Mouse (Mus musculus): ENCODE results near the gene Fbxl17. TPM values are rescaled to one million over a fixed set of nuclear protein-coding genes. Genes with fewer than 3 reads are reported as not detected.

Fbxl17 gene
- total and polyA plus RNA-seq, 3 experiments = 7.8 to 25.9 (median 25.5) TPM

DNA sequence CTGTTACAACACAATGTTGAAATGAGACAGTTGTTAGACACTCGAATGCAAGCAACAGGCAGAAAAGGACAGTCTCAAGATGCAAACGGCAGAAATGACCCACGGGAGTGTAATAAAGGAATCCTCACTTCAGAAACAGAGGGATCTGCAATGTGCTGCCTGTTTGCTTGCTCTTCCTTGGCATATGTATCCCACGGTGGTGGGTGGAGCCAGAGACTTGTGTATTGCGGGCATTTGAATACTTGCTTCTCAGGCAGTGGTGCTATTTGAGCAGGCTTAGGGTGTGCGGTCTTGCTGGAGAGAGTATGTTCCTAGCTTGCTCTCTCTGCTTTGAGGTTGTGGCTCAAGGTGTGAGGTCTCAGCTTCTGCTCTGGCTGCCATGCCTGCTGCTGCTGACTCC is 228.8 kb downstream of the Fbxl17 start:
- Histone ChIP-seq H3K4me1 (ENCODE audit: control insufficient read depth, insufficient read depth, low read length) (no peaks in the 10 kb centered on the region; the same call in 1 of the 2 replicates), H3K36me3 (ENCODE audit: control insufficient read depth, insufficient read depth, low read length) (no peaks in the 10 kb centered on the region), H3K27ac (no peak overlapping the region), H3K4me3 (no peak overlapping the region), H3K79me2 (replicated peaks; ENCODE audit: control insufficient read depth, insufficient read depth, low read length) (no peaks in the 10 kb centered on the region), H3K9ac (ENCODE audit: low read depth, low read length) (no peak overlapping the region), H3K27me3 (ENCODE audit: control insufficient read depth, insufficient read depth, low read length) (no peaks in the 10 kb centered on the region)
- intact Hi-C loops (cut with DNase I) = no loop called here
- TF ChIP-seq EP300 (IDR thresholded peaks at IDR 0.05; ENCODE audit: insufficient read depth, low read depth, low read length) (no peak), CTCF (IDR thresholded peaks at IDR 0.05) (no peak), POLR2A (IDR thresholded peaks at IDR 0.05; ENCODE audit: insufficient read depth, low read depth, low read length) (no peak)
- DNase-seq = no peak
- WGBS = 79% methylated on average over 6 of the region's 6 CpGs

DNA sequence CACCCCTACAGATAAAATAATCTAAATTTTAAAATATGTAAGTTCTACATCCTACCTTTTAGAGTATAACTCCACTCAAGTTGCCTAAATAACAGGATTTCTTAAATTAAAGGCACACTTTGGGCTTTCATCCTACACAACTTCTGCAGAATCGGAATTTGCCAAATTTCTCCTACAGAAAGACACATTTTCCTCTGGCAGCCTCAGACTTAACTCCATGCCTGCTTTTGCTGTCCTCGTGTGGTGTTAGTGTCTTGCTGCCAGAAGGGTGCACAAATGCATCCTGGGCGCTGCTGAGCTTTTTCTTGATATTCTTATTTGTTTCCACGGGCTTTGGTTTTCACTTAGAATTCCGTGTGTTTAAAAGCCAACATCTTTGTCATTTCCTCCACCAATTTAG is 229.3 kb downstream of the Fbxl17 start:
- no peak overlapping the region for H3K9ac ChIP-seq (ENCODE audit: low read depth, low read length)
- no peaks in the 10 kb centered on the region for H3K36me3 ChIP-seq (ENCODE audit: control insufficient read depth, insufficient read depth, low read length)
- intact Hi-C loops (cut with DNase I) = no loop called here
- no peak overlapping the region for H3K4me3 ChIP-seq
- H3K27ac ChIP-seq = no peak overlapping the region
- H3K27me3 ChIP-seq (ENCODE audit: control insufficient read depth, insufficient read depth, low read length) = no peaks in the 10 kb centered on the region
- no peak for DNase-seq
- H3K79me2 ChIP-seq (replicated peaks; ENCODE audit: control insufficient read depth, insufficient read depth, low read length) = no peaks in the 10 kb centered on the region
- 84% methylated on average over 5 of the region's 5 CpGs for WGBS
- no peaks in the 10 kb centered on the region; the same call in 1 of the 2 replicates for H3K4me1 ChIP-seq (ENCODE audit: control insufficient read depth, insufficient read depth, low read length)
- TF ChIP-seq EP300 (IDR thresholded peaks at IDR 0.05; ENCODE audit: insufficient read depth, low read depth, low read length) (no peak), CTCF (IDR thresholded peaks at IDR 0.05) (no peak), POLR2A (IDR thresholded peaks at IDR 0.05; ENCODE audit: insufficient read depth, low read depth, low read length) (no peak)

- TF ChIP-seq POLR2A (IDR thresholded peaks at IDR 0.05; ENCODE audit: insufficient read depth, low read depth, low read length) = no peak
- TF ChIP-seq EP300 (IDR thresholded peaks at IDR 0.05; ENCODE audit: insufficient read depth, low read depth, low read length) = no peak
- no peak for TF ChIP-seq CTCF (IDR thresholded peaks at IDR 0.05)
- no peaks in the 10 kb centered on the region for H3K36me3 ChIP-seq (ENCODE audit: control insufficient read depth, insufficient read depth, low read length)
- WGBS = 88% methylated on average over 5 of the region's 5 CpGs
- H3K27ac ChIP-seq = no peak overlapping the region
- no peaks in the 10 kb centered on the region for H3K79me2 ChIP-seq (replicated peaks; ENCODE audit: control insufficient read depth, insufficient read depth, low read length)
- H3K4me3 ChIP-seq = no peak overlapping the region
- H3K9ac ChIP-seq (ENCODE audit: low read depth, low read length) = no peak overlapping the region
- intact Hi-C loops (cut with DNase I) = no loop called here
- no peak for DNase-seq
- H3K27me3 ChIP-seq (ENCODE audit: control insufficient read depth, insufficient read depth, low read length) = no peaks in the 10 kb centered on the region
- H3K4me1 ChIP-seq (ENCODE audit: control insufficient read depth, insufficient read depth, low read length) = no peaks in the 10 kb centered on the region
Measured at GRCm38 (mm10) chr17:63262674-63263073, 237.1 kb downstream of the Fbxl17 start.

DNA sequence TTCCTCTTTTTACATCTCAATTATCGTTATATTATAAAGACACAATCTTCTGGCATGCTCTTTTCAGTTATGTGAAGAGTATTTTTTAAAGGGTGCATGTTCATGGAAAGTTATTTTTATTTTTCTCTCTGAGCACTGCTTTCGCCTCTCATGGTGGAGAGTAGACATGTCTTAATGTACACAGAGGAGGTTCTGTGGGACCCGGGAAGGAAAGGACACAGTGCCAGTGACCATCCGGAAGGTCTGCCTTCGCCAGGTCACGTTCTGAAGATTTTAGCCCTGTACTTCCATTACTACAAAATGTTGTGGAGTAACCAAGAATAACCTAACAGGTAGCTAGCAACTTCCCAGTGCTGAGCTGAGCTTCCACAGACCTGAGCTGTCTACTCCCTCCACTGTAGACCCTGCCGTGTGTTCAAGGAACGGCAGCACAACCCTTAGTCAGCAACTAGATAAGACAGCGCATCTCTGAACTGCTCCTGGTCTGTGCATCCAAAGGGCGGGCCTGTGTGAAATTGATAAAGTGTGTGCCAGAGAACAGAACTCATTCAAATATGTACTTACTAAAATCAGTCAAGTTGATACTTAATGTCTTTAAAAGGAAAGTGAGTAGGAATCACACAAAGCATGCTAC is 238.2 kb downstream of the Fbxl17 start:
- intact Hi-C loops (cut with DNase I) = no loop called here
- TF ChIP-seq CTCF (IDR thresholded peaks at IDR 0.05) (no peak), POLR2A (IDR thresholded peaks at IDR 0.05; ENCODE audit: insufficient read depth, low read depth, low read length) (no peak), EP300 (IDR thresholded peaks at IDR 0.05; ENCODE audit: insufficient read depth, low read depth, low read length) (no peak)
- WGBS = 84% methylated on average over 10 of the region's 10 CpGs

DNA sequence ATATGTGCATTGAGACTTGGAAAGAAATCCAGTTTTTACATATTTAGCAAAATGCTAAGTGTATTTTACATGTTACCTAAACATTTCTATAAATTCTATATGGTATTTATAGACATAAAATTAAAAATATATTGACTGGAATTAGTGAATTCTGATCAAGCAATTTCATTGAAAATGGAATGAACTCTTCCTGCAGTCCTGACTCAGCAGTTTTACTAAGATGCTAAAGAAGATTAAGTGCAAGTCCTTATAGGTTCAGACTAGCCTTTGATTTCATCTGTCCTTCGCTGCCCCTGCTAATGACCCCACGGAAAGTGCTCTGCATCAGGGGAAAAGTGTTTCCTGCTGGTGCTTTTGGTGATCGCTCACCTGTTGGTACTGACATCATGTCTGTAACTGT is 240.7 kb downstream of the Fbxl17 start:
- WGBS = 89% methylated on average over 3 of the region's 3 CpGs
- no peak overlapping the region for H3K4me3 ChIP-seq
- intact Hi-C loops (cut with DNase I) = no loop called here
- H3K9ac ChIP-seq (ENCODE audit: low read depth, low read length) = no peak overlapping the region
- H3K27me3 ChIP-seq (ENCODE audit: control insufficient read depth, insufficient read depth, low read length) = no peaks in the 10 kb centered on the region
- no peak overlapping the region for H3K27ac ChIP-seq
- TF ChIP-seq EP300 (IDR thresholded peaks at IDR 0.05; ENCODE audit: insufficient read depth, low read depth, low read length) (no peak), CTCF (IDR thresholded peaks at IDR 0.05) (no peak), POLR2A (IDR thresholded peaks at IDR 0.05; ENCODE audit: insufficient read depth, low read depth, low read length) (no peak)
- DNase-seq = no peak
- H3K79me2 ChIP-seq (replicated peaks; ENCODE audit: control insufficient read depth, insufficient read depth, low read length) = no peaks in the 10 kb centered on the region
- no peaks in the 10 kb centered on the region for H3K4me1 ChIP-seq (ENCODE audit: control insufficient read depth, insufficient read depth, low read length)
- no peaks in the 10 kb centered on the region for H3K36me3 ChIP-seq (ENCODE audit: control insufficient read depth, insufficient read depth, low read length)

More for the DNA sequence above, 238.2 kb downstream of the Fbxl17 start:
- H3K27me3 ChIP-seq (ENCODE audit: control insufficient read depth, insufficient read depth, low read length) = no peaks in the 10 kb centered on the region
- H3K79me2 ChIP-seq (replicated peaks; ENCODE audit: control insufficient read depth, insufficient read depth, low read length) = no peaks in the 10 kb centered on the region
- no peak overlapping the region for H3K27ac ChIP-seq
- no peak overlapping the region for H3K4me3 ChIP-seq
- no peaks in the 10 kb centered on the region for H3K4me1 ChIP-seq (ENCODE audit: control insufficient read depth, insufficient read depth, low read length)
- H3K36me3 ChIP-seq (ENCODE audit: control insufficient read depth, insufficient read depth, low read length) = no peaks in the 10 kb centered on the region
- no peak overlapping the region for H3K9ac ChIP-seq (ENCODE audit: low read depth, low read length)
- DNase-seq = no peak

DNA sequence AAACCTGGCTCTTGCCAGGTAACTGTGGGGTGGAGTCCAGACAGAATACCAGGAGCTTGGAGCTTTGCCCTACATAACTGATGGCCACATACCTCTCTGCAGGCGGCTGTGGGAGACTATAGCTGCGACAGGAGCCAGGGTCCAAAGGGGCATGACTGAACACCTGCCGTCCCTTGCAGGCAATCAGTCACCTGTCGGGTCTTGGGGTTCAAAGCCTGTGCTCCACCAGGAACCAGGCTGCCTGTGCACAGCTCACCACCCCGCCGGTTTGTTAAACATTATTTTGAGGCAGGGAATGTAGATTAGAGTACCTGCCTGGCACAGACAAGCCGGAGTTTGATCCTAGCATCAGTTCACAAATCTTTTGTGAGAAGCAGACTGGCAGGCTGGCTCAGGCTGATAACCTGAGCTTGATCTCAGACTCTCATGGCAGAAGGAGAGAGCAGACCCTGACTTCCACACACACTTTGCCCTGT is 253.6 kb downstream of the Fbxl17 start:
- DNase-seq = no peak
- intact Hi-C loops (cut with DNase I) = no loop called here
- Histone ChIP-seq H3K27me3 (ENCODE audit: control insufficient read depth, insufficient read depth, low read length) (no peaks in the 10 kb centered on the region), H3K4me1 (ENCODE audit: control insufficient read depth, insufficient read depth, low read length) (no peaks in the 10 kb centered on the region), H3K9ac (ENCODE audit: low read depth, low read length) (no peak overlapping the region), H3K36me3 (ENCODE audit: control insufficient read depth, insufficient read depth, low read length) (no peaks in the 10 kb centered on the region), H3K79me2 (replicated peaks; ENCODE audit: control insufficient read depth, insufficient read depth, low read length) (no peaks in the 10 kb centered on the region), H3K4me3 (no peak overlapping the region), H3K27ac (no peak overlapping the region)
- WGBS = 92% methylated on average over 7 of the region's 7 CpGs
- no peak for TF ChIP-seq POLR2A (IDR thresholded peaks at IDR 0.05; ENCODE audit: insufficient read depth, low read depth, low read length)
- no peak for TF ChIP-seq EP300 (IDR thresholded peaks at IDR 0.05; ENCODE audit: insufficient read depth, low read depth, low read length)
- TF ChIP-seq CTCF (IDR thresholded peaks at IDR 0.05) = no peak
